Mouse (Mus musculus) heart, adult 2 months (tissue): ENCODE data around the gene Col12a1. TPM values are rescaled to one million over a fixed set of nuclear protein-coding genes. Genes with fewer than 3 reads are reported as not detected.
A peak's percentile ranks its signal among the peaks of the same experiment; 100 is the strongest.

Experiments
- DNase-seq, 2 experiments: peaks; one replicate each; pipeline ENCODE4 v3.0.0; 2021
- H3K27ac ChIP-seq: fragments of 200-600 bp; 2 replicates; pipeline ENCODE4 v1.8.1; 2022
- H3K27me3 ChIP-seq: fragments of 200-500 bp; 2 replicates; pipeline ENCODE4 v1.6.1; 2012; ENCODE audit warnings: mild to moderate bottlenecking, low read length, inconsistent platforms, mixed read lengths; ENCODE audit not compliant: control insufficient read depth, insufficient read depth
- H3K36me3 ChIP-seq: fragments of 200-500 bp; 2 replicates; pipeline ENCODE4 v1.6.1; 2012; ENCODE audit warnings: low read length, inconsistent platforms; ENCODE audit not compliant: control insufficient read depth, insufficient read depth
- H3K4me1 ChIP-seq: fragments of 200-500 bp; 2 replicates; pipeline ENCODE4 v1.6.1; 2011; ENCODE audit warnings: low read length; ENCODE audit not compliant: control insufficient read depth, insufficient read depth
- H3K4me3 ChIP-seq: fragments of 200-600 bp; 2 replicates; pipeline ENCODE4 v1.8.1; 2022
- H3K79me2 ChIP-seq: fragments of 200-500 bp; replicated peaks from 2 replicates; pipeline ENCODE4 v1.6.1; 2012; ENCODE audit warnings: mild to moderate bottlenecking, inconsistent platforms, low read length, moderate library complexity, mixed read lengths; ENCODE audit not compliant: control insufficient read depth, insufficient read depth
- H3K9ac ChIP-seq: fragments of 200-500 bp; 2 replicates; pipeline ENCODE4 v1.6.1; 2012; ENCODE audit warnings: low read depth, mild to moderate bottlenecking, control low read depth, inconsistent platforms, low read length, mixed read lengths
- CTCF ChIP-seq: fragments of 200-600 bp; IDR thresholded peaks from 2 replicates; pipeline ENCODE4 v1.8.1; 2022; ENCODE audit warnings: antibody characterized with exemption, mild to moderate bottlenecking, moderate library complexity
- EP300 ChIP-seq: fragments of 200-500 bp; IDR thresholded peaks from 2 replicates; pipeline ENCODE4 v1.6.1; 2011; ENCODE audit warnings: low read depth, low read length, control low read depth; ENCODE audit not compliant: insufficient read depth
- POLR2A ChIP-seq: fragments of 200-500 bp; IDR thresholded peaks from 2 replicates; pipeline ENCODE4 v1.6.1; 2011; ENCODE audit warnings: mild to moderate bottlenecking, low read depth, low read length, control low read depth; ENCODE audit not compliant: insufficient read depth
- WGBS: fragments of 180-500 bp; shearing (Covaris S2); methylation state at CpG from one replicate; pipeline ENCODE4 v1.1.7; 2018; 5-methylcytosine and 5-hydroxymethylcytosine counted together
- intact Hi-C: fragments of 180-260 bp; cut with DNase I; formaldehyde crosslinking; loops from one replicate; pipeline ENCODE4 v1.15.1; 2025
- polyA plus RNA-seq: library from polyadenylated mRNA; depleted of rRNA; stranded (reverse); fragments of >200 nt; gene quantifications from 2 replicates; pipeline ENCODE4 v1.2.3, GENCODE M21; 2012
- total RNA-seq, 2 experiments: library from RNA; stranded (reverse); gene quantifications; 2 replicates each; pipeline ENCODE4 v1.2.3; 2021

Gene Col12a1
- total and polyA plus RNA-seq, 3 experiments: 0.70 to 1.1 (median 0.96) TPM

DNA sequence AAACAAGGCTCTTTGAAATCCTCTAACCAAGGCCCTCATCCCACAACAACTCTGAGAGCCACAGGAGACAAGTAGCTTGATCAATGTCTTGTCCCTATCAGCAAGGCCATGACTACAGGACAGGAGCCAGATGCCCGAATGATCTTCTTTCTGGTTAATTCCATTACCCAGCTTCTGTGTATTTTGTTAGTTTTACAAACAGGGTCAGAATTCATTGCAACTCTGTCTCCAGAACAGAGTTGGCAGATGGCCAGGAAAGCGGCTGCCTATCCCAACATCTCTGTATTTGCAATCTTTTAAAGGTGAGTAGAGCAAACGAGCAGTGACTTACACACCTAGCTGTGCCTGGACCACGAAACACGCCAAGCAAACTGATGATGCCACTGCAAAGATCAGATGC, 11.7 kb upstream of the Col12a1 start:
- intact Hi-C loops: no loop called here
- Histone ChIP-seq H3K4me3 (no peak overlapping the region), H3K27ac (no peak overlapping the region), H3K27me3 (no peaks in the 10 kb centered on the region), H3K79me2 (no peaks in the 10 kb centered on the region), H3K4me1 (no peaks in the 10 kb centered on the region), H3K9ac (no peak overlapping the region), H3K36me3 (no peaks in the 10 kb centered on the region)
- TF ChIP-seq EP300 (no peak), CTCF (no peak), POLR2A (no peak)
- DNase-seq: no peak
- 64% methylated on average over 5 of the region's 5 CpGs for WGBS

DNA sequence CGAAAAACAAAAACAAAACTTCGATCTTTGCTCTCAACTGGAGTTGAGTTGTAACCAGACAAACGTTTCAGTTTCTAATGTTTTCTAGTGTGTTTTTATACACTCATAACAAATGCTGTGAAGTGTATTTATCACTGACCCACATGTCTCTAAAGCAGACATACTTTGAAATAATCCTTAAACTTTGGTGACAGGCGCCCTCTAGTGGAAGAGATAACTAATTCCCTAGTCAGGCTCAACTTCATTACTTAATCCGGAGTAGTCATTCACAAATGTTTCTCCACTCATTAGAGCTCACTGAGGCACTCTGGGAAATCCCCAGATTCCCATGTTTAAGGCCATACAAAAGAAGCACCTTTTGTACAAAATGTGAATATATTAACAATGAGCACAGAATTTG, 4.5 kb upstream of the Col12a1 start:
- no peak for TF ChIP-seq EP300
- peak; percentile 89 for TF ChIP-seq CTCF
- DNase-seq: no peak
- no peak overlapping the region for H3K27ac ChIP-seq
- intact Hi-C loops: loop anchor here (2.0 to 5.0 kb wide), 3 partner anchors 614 to 936 kb away; no protein-coding TSS in a partner anchor
- H3K4me3 ChIP-seq: no peak overlapping the region
- 35% methylated on average over 5 of the region's 5 CpGs for WGBS
- no peaks in the 10 kb centered on the region for H3K36me3 ChIP-seq
- H3K4me1 ChIP-seq: no peaks in the 10 kb centered on the region; the same call in 1 of the 2 replicates
- no peak overlapping the region for H3K9ac ChIP-seq
- no peaks in the 10 kb centered on the region for H3K79me2 ChIP-seq
- H3K27me3 ChIP-seq: peaks cover 5% of the 10 kb centered on the region; the same call in 1 of the 2 replicates

DNA sequence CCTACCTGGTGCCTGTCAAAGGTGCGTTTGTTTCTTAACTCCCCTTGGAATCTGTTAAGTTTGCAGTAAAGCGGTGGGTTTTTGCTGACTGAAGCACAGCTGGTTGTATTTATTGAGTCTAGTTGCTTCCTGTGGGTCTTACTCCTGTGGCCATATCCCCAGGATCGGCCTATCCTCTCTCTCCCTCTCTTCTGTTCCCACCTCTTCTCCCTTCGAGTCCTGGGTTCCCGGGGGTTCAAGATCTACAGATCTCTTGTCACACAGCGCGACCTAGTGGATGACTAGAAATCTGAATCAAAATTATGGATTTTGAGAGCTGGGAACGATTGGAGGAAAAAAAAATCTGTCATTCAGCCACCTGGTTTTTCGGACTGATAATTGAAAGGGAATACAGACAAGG, 2.4 kb upstream of the Col12a1 start:
- no peaks in the 10 kb centered on the region for H3K79me2 ChIP-seq
- intact Hi-C loops: loop anchor here (2.0 to 5.0 kb wide), 2 partner anchors 934 to 946 kb away; no protein-coding TSS in a partner anchor
- H3K4me1 ChIP-seq: no peaks in the 10 kb centered on the region; the same call in 1 of the 2 replicates
- H3K27ac ChIP-seq: no peak overlapping the region
- TF ChIP-seq POLR2A (no peak), CTCF (peak; percentile 74)
- DNase-seq: peak in 1 of 2 experiments; percentile 10
- 13% methylated on average over 9 of the region's 9 CpGs for WGBS
- no peak overlapping the region for H3K4me3 ChIP-seq
- no peak overlapping the region for H3K9ac ChIP-seq
- no peaks in the 10 kb centered on the region for H3K36me3 ChIP-seq
- peaks cover 5% of the 10 kb centered on the region; the same call in 1 of the 2 replicates for H3K27me3 ChIP-seq

DNA sequence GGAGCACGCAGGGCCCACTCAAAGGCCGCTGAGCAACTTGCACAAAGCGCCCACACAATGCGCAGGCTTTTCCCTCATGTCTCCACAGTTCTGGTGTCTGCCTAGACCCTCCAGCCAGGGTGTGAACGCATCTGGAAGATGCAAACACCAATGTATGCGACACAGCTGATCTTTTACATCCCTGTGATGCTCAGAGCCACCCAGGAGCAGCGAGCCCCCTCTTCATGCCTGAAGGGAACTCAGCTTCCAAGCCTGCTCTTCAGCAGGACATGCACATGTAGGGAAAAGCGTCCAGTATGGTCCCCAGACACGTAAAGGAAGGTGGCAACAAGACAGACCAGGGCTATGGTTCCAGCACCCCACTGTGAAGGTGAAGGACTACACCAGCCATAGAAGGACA, 1.5 kb upstream of the Col12a1 start:
- intact Hi-C loops: loop anchor here (2.0 to 5.0 kb wide), 2 partner anchors 933 to 945 kb away; no protein-coding TSS in a partner anchor
- peaks cover 5% of the 10 kb centered on the region; the same call in 1 of the 2 replicates for H3K27me3 ChIP-seq
- no peak overlapping the region for H3K4me3 ChIP-seq
- no peaks in the 10 kb centered on the region for H3K79me2 ChIP-seq
- no peak overlapping the region for H3K9ac ChIP-seq
- H3K27ac ChIP-seq: no peak overlapping the region
- H3K36me3 ChIP-seq: no peaks in the 10 kb centered on the region
- TF ChIP-seq EP300 (no peak), CTCF (no peak), POLR2A (no peak)
- no peak for DNase-seq
- no peaks in the 10 kb centered on the region; the same call in 1 of the 2 replicates for H3K4me1 ChIP-seq
- WGBS: 57% methylated on average over 9 of the region's 9 CpGs

DNA sequence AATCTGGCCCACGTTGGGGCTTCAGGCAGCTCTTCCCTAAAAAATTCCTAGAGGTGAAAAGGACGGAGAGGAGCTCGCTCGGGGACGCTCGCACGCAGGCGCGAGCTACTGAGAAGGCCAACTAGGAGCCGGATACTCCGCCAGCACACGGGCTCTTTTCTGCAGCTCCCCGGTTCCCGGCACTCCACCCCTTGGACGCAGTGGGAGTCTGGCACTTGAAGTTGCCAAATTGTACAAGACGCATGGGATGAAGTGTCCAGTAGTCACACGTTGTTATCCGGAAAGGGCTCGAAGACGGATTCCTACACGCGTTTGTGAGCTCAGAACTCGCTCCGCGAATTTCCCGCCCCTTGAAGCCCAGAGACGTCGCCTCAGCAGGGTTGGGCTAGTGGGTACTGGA, 820 bp upstream of the Col12a1 start:
- peak; percentile 40 to 43 for DNase-seq
- 4% methylated on average over 28 of the region's 28 CpGs for WGBS
- Histone ChIP-seq H3K9ac (no peak overlapping the region), H3K27ac (no peak overlapping the region), H3K4me3 (peak overlapping the region; percentile 20; the same call in 1 of the 2 replicates), H3K79me2 (no peaks in the 10 kb centered on the region), H3K4me1 (no peaks in the 10 kb centered on the region; the same call in 1 of the 2 replicates), H3K36me3 (no peaks in the 10 kb centered on the region), H3K27me3 (peaks cover 5% of the 10 kb centered on the region; the same call in 1 of the 2 replicates)
- intact Hi-C loops: loop anchor here (5.0 to 10.0 kb wide), 3 partner anchors 352 to 1072 kb away; no protein-coding TSS in a partner anchor
- TF ChIP-seq EP300: no peak

DNA sequence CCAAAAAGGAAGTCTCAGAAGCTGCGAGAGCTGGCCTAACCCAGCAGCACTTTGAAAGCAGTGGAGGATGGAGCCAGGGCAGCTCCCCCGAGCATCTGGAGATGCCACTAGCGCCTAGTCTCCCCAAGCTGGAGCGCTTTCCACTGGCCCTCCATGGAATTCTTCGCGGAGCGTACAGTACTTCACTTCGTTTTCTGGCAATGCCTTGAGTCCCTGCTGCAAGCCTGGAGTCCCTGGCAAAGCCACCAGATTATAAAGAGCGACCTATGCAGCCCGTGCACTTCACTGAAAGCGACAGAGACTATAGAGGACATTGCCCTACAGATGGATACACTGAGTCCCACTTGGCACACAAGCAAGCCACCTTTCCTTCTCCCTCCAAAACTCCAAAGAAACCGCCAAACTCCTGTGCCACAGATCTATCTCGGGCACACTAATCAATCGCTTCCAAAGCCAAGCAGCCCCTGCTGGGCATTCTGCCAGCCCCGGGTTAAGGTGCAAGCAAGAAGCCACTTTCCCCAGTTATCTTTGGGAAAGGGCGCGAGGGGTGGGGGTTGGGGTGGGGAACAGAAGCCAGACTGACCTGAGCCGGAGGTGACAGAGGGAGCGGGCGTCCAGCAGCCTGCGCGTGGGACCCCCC, 675 bp downstream of the Col12a1 start:
- Histone ChIP-seq H3K4me1 (no peaks in the 10 kb centered on the region; the same call in 1 of the 2 replicates), H3K27me3 (peaks cover 5% of the 10 kb centered on the region; the same call in 1 of the 2 replicates), H3K36me3 (no peaks in the 10 kb centered on the region), H3K4me3 (peak overlapping the region; percentile 46), H3K9ac (peak overlapping the region; percentile 44), H3K27ac (no peak overlapping the region), H3K79me2 (no peaks in the 10 kb centered on the region)
- intact Hi-C loops: loop anchor here (5.0 to 10.0 kb wide), 3 partner anchors 351 to 1071 kb away; no protein-coding TSS in a partner anchor
- 4% methylated on average over 22 of the region's 22 CpGs for WGBS
- DNase-seq: no peak
- TF ChIP-seq EP300 (no peak), POLR2A (no peak), CTCF (no peak)
